Mouse (Mus musculus): ENCODE measurements around the gene Ccdc92b.
A peak's percentile ranks its signal among the peaks of the same experiment; 100 is the strongest.

Ccdc92b gene

GRCm38 (mm10) chr11:74611437-74611836, 8.0 kb upstream of the Ccdc92b start:
- DNase-seq (ENCODE audit: low read depth, low spot score): no peak

GRCm38 (mm10) chr11:74613428-74613827, 6.0 kb upstream of the Ccdc92b start:
- no peak for DNase-seq (ENCODE audit: low read depth, low spot score)

- DNase-seq (ENCODE audit: low read depth, low spot score): no peak
Observed at GRCm38 (mm10) chr11:74615571-74615970, 3.8 kb upstream of the Ccdc92b start.

GRCm38 (mm10) chr11:74619956-74620300, 523 bp downstream of the Ccdc92b start:
- no peak for DNase-seq (ENCODE audit: low read depth, low spot score)

- no peak for DNase-seq (ENCODE audit: low read depth, low spot score)
Observed at GRCm38 (mm10) chr11:74621974-74622669, 2.7 kb downstream of the Ccdc92b start.

- DNase-seq (ENCODE audit: low read depth, low spot score): no peak
Observed at GRCm38 (mm10) chr11:74623693-74624092, 4.3 kb downstream of the Ccdc92b start.

- no peak for DNase-seq (ENCODE audit: low read depth, low spot score)
Observed at GRCm38 (mm10) chr11:74625333-74625732, 5.9 kb downstream of the Ccdc92b start.

GRCm38 (mm10) chr11:74627481-74627880, 8.1 kb downstream of the Ccdc92b start:
- no peak for DNase-seq (ENCODE audit: low read depth, low spot score)

GRCm38 (mm10) chr11:74631880-74632789, 12.7 kb downstream of the Ccdc92b start:
- DNase-seq (ENCODE audit: low read depth, low spot score): no peak

- peak; percentile 88 for DNase-seq (ENCODE audit: low read depth, low spot score)
Observed at GRCm38 (mm10) chr11:74634490-74635275, 15.3 kb downstream of the Ccdc92b start.

- no peak for DNase-seq (ENCODE audit: low read depth, low spot score)
Observed at GRCm38 (mm10) chr11:74637486-74637885, 18.1 kb downstream of the Ccdc92b start.

GRCm38 (mm10) chr11:74637971-74638790, 18.8 kb downstream of the Ccdc92b start:
- DNase-seq (ENCODE audit: low read depth, low spot score): peak; percentile 72

GRCm38 (mm10) chr11:74638791-74639411, 19.5 kb downstream of the Ccdc92b start:
- DNase-seq (ENCODE audit: low read depth, low spot score): no peak

- DNase-seq (ENCODE audit: low read depth, low spot score): no peak
Observed at GRCm38 (mm10) chr11:74639628-74640027, 20.2 kb downstream of the Ccdc92b start.

- DNase-seq (ENCODE audit: low read depth, low spot score): no peak
Observed at GRCm38 (mm10) chr11:74647966-74648365, 28.6 kb downstream of the Ccdc92b start.

GRCm38 (mm10) chr11:74648676-74649075, 29.3 kb downstream of the Ccdc92b start:
- DNase-seq (ENCODE audit: low read depth, low spot score): no peak

GRCm38 (mm10) chr11:74649095-74649646, 29.8 kb downstream of the Ccdc92b start, which contains the start of gene Cluh:
Gene Cluh, plus strand, starts transcription at chr11:74649495.
- peak; percentile 95 for DNase-seq (ENCODE audit: low read depth, low spot score)

- no peak for DNase-seq (ENCODE audit: low read depth, low spot score)
Observed at GRCm38 (mm10) chr11:74649647-74650551, 30.5 kb downstream of the Ccdc92b start.

- no peak for DNase-seq (ENCODE audit: low read depth, low spot score)
Observed at GRCm38 (mm10) chr11:74650576-74651100, 31.2 kb downstream of the Ccdc92b start.

Data from mesoderm, embryonic 11.5 days (tissue).